Mouse (Mus musculus) kidney, adult 11 months (tissue): ENCODE measurements at regions not wholly inside any gene's neighbourhood (a gene's known extent, or its start where the extent isn't known, plus 50 kb on each side); places are given as distances from the start of the nearest gene placed in this dataset.

Experiments used
- DNase-seq: peaks from one replicate; pipeline ENCODE4 v3.0.0; 2022

GRCm38 (mm10) chr2:117827278-117827677, 284.4 kb upstream of the Thbs1 start:
- no peak for DNase-seq

GRCm38 (mm10) chr2:117838387-117838786, 273.3 kb upstream of the Thbs1 start:
- DNase-seq = no peak

GRCm38 (mm10) chr2:117840406-117840805, 271.3 kb upstream of the Thbs1 start:
- DNase-seq = no peak

GRCm38 (mm10) chr2:117842309-117842986, 269.2 kb upstream of the Thbs1 start:
- no peak for DNase-seq

GRCm38 (mm10) chr2:117852442-117852841, 259.2 kb upstream of the Thbs1 start:
- DNase-seq = no peak

- DNase-seq = no peak
Observed at GRCm38 (mm10) chr2:117862301-117862700, 249.4 kb upstream of the Thbs1 start.

- DNase-seq = no peak
Observed at GRCm38 (mm10) chr2:117865119-117865518, 246.6 kb upstream of the Thbs1 start.

GRCm38 (mm10) chr2:117866946-117867345, 244.7 kb upstream of the Thbs1 start:
- DNase-seq = no peak

GRCm38 (mm10) chr2:117867409-117867808, 244.3 kb upstream of the Thbs1 start:
- no peak for DNase-seq

- no peak for DNase-seq
Observed at GRCm38 (mm10) chr2:117868857-117869256, 242.8 kb upstream of the Thbs1 start.

GRCm38 (mm10) chr2:117871507-117872282, 240.0 kb upstream of the Thbs1 start:
- no peak for DNase-seq

- DNase-seq = no peak
Observed at GRCm38 (mm10) chr2:117877816-117878215, 233.9 kb upstream of the Thbs1 start.

GRCm38 (mm10) chr2:117882136-117882535, 229.5 kb upstream of the Thbs1 start:
- DNase-seq = no peak

- DNase-seq = no peak
Observed at GRCm38 (mm10) chr2:117882890-117883289, 228.8 kb upstream of the Thbs1 start.

GRCm38 (mm10) chr2:117886516-117886915, 225.2 kb upstream of the Thbs1 start:
- no peak for DNase-seq

- DNase-seq = no peak
Observed at GRCm38 (mm10) chr2:117901311-117901710, 210.4 kb upstream of the Thbs1 start.

- no peak for DNase-seq
Observed at GRCm38 (mm10) chr2:117902837-117903236, 208.8 kb upstream of the Thbs1 start.

GRCm38 (mm10) chr2:117903705-117904104, 208.0 kb upstream of the Thbs1 start:
- no peak for DNase-seq

- no peak for DNase-seq
Observed at GRCm38 (mm10) chr2:117906509-117906908, 205.2 kb upstream of the Thbs1 start.

GRCm38 (mm10) chr2:117910781-117911180, 200.9 kb upstream of the Thbs1 start:
- no peak for DNase-seq

- no peak for DNase-seq
Observed at GRCm38 (mm10) chr2:117912722-117913121, 199.0 kb upstream of the Thbs1 start.

- no peak for DNase-seq
Observed at GRCm38 (mm10) chr2:117913846-117914245, 197.8 kb upstream of the Thbs1 start.

GRCm38 (mm10) chr2:117915821-117916220, 195.9 kb upstream of the Thbs1 start:
- no peak for DNase-seq

GRCm38 (mm10) chr2:117917181-117917580, 194.5 kb upstream of the Thbs1 start:
- no peak for DNase-seq
